Mouse (Mus musculus) testis, adult 2 months (tissue): Measurements from ENCODE around the gene Sertad2. TPM values are rescaled to one million over a fixed set of nuclear protein-coding genes. Genes with fewer than 3 reads are reported as not detected.

ENCODE experiments used
- H3K27ac ChIP-seq: fragments of 200-500 bp; 2 replicates; pipeline ENCODE4 v1.5.1; 2012; ENCODE audit warnings: low read depth, low read length; ENCODE audit not compliant: control insufficient read depth, insufficient read depth
- H3K27me3 ChIP-seq: fragments of 200-500 bp; 2 replicates; pipeline ENCODE4 v1.6.1; 2012; ENCODE audit warnings: mild to moderate bottlenecking, low read length, moderate library complexity; ENCODE audit not compliant: control insufficient read depth, insufficient read depth
- H3K36me3 ChIP-seq: fragments of 200-500 bp; 2 replicates; pipeline ENCODE4 v1.6.1; 2012; ENCODE audit warnings: mild to moderate bottlenecking, low read length; ENCODE audit not compliant: control insufficient read depth, insufficient read depth
- H3K4me1 ChIP-seq: fragments of 200-500 bp; 2 replicates; pipeline ENCODE4 v1.6.1; 2012; ENCODE audit warnings: low read length; ENCODE audit not compliant: control insufficient read depth, insufficient read depth
- H3K4me3 ChIP-seq: fragments of 200-500 bp; 2 replicates; pipeline ENCODE4 v1.5.1; 2012; ENCODE audit warnings: low read depth, mild to moderate bottlenecking, low read length, moderate library complexity, mixed read lengths; ENCODE audit not compliant: control insufficient read depth
- CTCF ChIP-seq: fragments of 200-500 bp; IDR thresholded peaks from 2 replicates; pipeline ENCODE4 v1.5.1; 2012; ENCODE audit warnings: low read depth, mild to moderate bottlenecking, inconsistent platforms, low read length, moderate library complexity; ENCODE audit not compliant: control insufficient read depth, insufficient read depth, insufficient replicate concordance
- POLR2A ChIP-seq: fragments of 200-500 bp; IDR thresholded peaks from 2 replicates; pipeline ENCODE4 v1.6.1; 2012; ENCODE audit warnings: low read depth, mild to moderate bottlenecking, inconsistent platforms, low read length, moderate library complexity; ENCODE audit not compliant: control insufficient read depth
- polyA plus RNA-seq: library from polyadenylated mRNA; depleted of rRNA; stranded (reverse); fragments of >200 nt; gene quantifications from 2 replicates; pipeline ENCODE4 v1.2.3, GENCODE M21; 2012

Gene Sertad2
- polyA plus RNA-seq, 1 experiment: 148 TPM

- Histone ChIP-seq H3K27ac (no peak overlapping the region), H3K36me3 (no peaks in the 10 kb centered on the region), H3K27me3 (no peaks in the 10 kb centered on the region), H3K4me1 (no peaks in the 10 kb centered on the region), H3K4me3 (no peak overlapping the region)
- no peak for TF ChIP-seq CTCF
- no peak for TF ChIP-seq POLR2A
These were observed 65.4 kb downstream of the Sertad2 start for GRCm38 (mm10) chr11:20608442-20608841.

GRCm38 (mm10) chr11:20613223-20613622 is 70.2 kb downstream of the Sertad2 start:
- no peaks in the 10 kb centered on the region for H3K36me3 ChIP-seq
- H3K4me3 ChIP-seq: no peak overlapping the region
- TF ChIP-seq CTCF (no peak), POLR2A (no peak)
- no peaks in the 10 kb centered on the region for H3K27me3 ChIP-seq
- H3K27ac ChIP-seq: no peak overlapping the region
- H3K4me1 ChIP-seq: no peaks in the 10 kb centered on the region

DNA sequence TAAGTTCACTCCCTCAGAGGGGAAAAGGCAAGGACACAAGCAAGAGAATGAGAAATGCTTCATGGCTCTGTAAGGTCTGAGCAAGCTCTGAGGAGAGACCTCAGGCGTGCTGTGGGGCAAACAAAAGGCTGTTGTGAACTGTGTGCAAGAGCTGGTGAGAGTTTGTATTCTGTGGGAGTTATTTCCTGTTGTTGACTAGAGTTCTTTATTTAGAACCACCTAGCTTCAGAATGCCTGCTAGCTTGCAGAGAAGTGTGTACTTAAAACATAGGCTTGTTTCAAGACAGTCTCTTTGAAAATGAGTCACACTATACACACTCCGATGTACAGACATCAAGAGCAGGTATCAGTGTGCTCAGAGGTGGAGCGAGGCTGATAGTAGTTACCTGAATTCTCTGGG is 73.0 kb downstream of the Sertad2 start:
- no peak overlapping the region for H3K27ac ChIP-seq
- H3K4me3 ChIP-seq: no peak overlapping the region
- H3K36me3 ChIP-seq: no peaks in the 10 kb centered on the region
- TF ChIP-seq CTCF (no peak), POLR2A (no peak)
- H3K4me1 ChIP-seq: no peaks in the 10 kb centered on the region
- H3K27me3 ChIP-seq: no peaks in the 10 kb centered on the region

- no peaks in the 10 kb centered on the region for H3K36me3 ChIP-seq
- H3K27ac ChIP-seq: no peak overlapping the region
- peaks cover 3% of the 10 kb centered on the region for H3K4me1 ChIP-seq
- no peak for TF ChIP-seq CTCF
- no peak for TF ChIP-seq POLR2A
- H3K4me3 ChIP-seq: no peak overlapping the region
- no peaks in the 10 kb centered on the region for H3K27me3 ChIP-seq
These were observed 84.1 kb downstream of the Sertad2 start for GRCm38 (mm10) chr11:20627146-20627545.

GRCm38 (mm10) chr11:20628216-20628615 is 85.2 kb downstream of the Sertad2 start:
- Histone ChIP-seq H3K4me1 (peaks cover 5% of the 10 kb centered on the region), H3K36me3 (no peaks in the 10 kb centered on the region), H3K4me3 (no peak overlapping the region), H3K27me3 (no peaks in the 10 kb centered on the region), H3K27ac (no peak overlapping the region)
- TF ChIP-seq POLR2A (no peak), CTCF (no peak)

GRCm38 (mm10) chr11:20629700-20630099 is 86.6 kb downstream of the Sertad2 start:
- Histone ChIP-seq H3K4me3 (no peak overlapping the region), H3K4me1 (peaks cover 6% of the 10 kb centered on the region), H3K27me3 (no peaks in the 10 kb centered on the region), H3K27ac (no peak overlapping the region), H3K36me3 (no peaks in the 10 kb centered on the region)
- no peak for TF ChIP-seq CTCF
- TF ChIP-seq POLR2A: no peak

DNA sequence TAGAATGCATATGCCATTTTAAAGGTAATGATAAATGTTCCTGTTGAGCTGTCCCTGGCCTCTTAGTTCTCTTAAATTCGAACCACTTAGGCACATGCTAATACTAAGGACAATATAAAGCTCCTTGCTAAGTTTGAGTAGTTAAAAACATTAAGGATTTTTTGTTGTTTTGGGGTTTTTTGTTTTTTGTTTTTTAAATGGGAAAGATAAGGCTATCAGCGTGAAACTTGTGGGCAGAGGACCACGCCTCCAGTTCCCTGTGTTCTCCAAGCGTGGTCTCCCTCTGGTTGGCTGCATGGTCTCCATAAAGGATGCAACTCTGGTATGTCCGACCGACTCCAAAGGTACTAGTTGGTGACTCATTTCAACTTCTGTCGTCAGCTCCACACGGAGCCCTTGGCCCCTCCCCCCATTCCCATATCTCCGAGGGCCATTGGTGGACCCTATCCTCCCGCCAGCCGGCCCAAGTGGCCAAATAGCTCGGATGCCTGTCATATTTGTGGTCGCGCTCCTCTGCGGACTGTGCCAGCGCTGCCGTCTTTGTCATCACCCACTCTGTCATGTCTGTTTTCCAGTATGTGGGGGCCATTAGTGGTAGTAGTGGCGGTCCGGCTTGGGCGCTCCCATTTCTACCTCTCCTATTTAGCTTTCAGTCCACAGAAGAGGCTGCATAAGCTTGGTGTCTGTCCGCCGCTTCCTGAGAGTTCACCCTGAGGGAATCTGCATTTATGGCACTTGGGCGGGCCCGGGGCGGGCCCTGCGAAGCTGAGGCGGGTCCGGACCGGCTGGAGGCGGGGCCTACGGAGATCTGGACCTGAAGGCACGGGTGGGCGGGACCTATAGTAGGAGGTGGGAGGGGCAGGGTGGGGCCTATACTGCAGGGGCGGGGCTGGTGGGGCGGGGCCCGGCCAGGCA is 88.2 kb downstream of the Sertad2 start:
- TF ChIP-seq POLR2A (no peak; the same call in 1 of the 2 replicates), CTCF (no peak)
- no peaks in the 10 kb centered on the region for H3K36me3 ChIP-seq
- peak overlapping the region; percentile 69 for H3K27ac ChIP-seq
- peaks cover 6% of the 10 kb centered on the region for H3K4me1 ChIP-seq
- no peaks in the 10 kb centered on the region for H3K27me3 ChIP-seq
- peak overlapping the region; percentile 84 for H3K4me3 ChIP-seq
